Mouse (Mus musculus): ENCODE measurements at regions not wholly inside any gene's neighbourhood (a gene's known extent, or its start where the extent isn't known, plus 50 kb on each side); places are given as distances from the start of the nearest gene placed in this dataset.
A peak's percentile ranks its signal among the peaks of the same experiment; 100 is the strongest.

GRCm38 (mm10) chr4:33552856-33553255, 242.7 kb downstream of the Rngtt start:
- ATAC-seq (ENCODE audit: insufficient read depth) (no peak), DNase-seq (ENCODE audit: low read depth in 3 of 3, low spot score in 3 of 3) (no peak)
- no peak overlapping the region for H3K4me2 ChIP-seq (ENCODE audit: low read depth)
- TF ChIP-seq CTCF (IDR thresholded peaks at IDR 0.05; ENCODE audit: low read depth): no peak
- TF ChIP-seq EP300 (IDR thresholded peaks at IDR 0.05; ENCODE audit: low read depth): no peak
- H3K36me3 ChIP-seq (replicated peaks; ENCODE audit: control insufficient read depth, insufficient read depth, low read depth): no peaks in the 10 kb centered on the region
- no peak overlapping the region for H3K4me3 ChIP-seq (ENCODE audit: insufficient read depth in 1 of 2, low read depth in 2 of 2, low read length in 2 of 2)
- H3K4me1 ChIP-seq (replicated peaks; ENCODE audit: control insufficient read depth in 2 of 2, insufficient read depth in 2 of 2, low read length in 1 of 2): no peaks in the 10 kb centered on the region
- 67% methylated on average over 9 of the region's 9 CpGs for WGBS (ENCODE audit: insufficient replicate concordance)
- no peak overlapping the region for H3K9ac ChIP-seq (replicated peaks)
- no peak overlapping the region for H3K27ac ChIP-seq
- no peaks in the 10 kb centered on the region for H3K9me3 ChIP-seq (ENCODE audit: control insufficient read depth, low read length)
- peaks cover 4% of the 10 kb centered on the region for H3K27me3 ChIP-seq (ENCODE audit: control insufficient read depth, insufficient read depth, low read length)

- Histone ChIP-seq H3K4me2 (ENCODE audit: low read depth) (no peak overlapping the region), H3K27ac (no peak overlapping the region), H3K9me3 (ENCODE audit: control insufficient read depth, low read length) (no peaks in the 10 kb centered on the region), H3K9ac (replicated peaks) (no peak overlapping the region), H3K36me3 (replicated peaks; ENCODE audit: control insufficient read depth, insufficient read depth, low read depth) (no peaks in the 10 kb centered on the region), H3K4me1 (replicated peaks; ENCODE audit: control insufficient read depth in 2 of 2, insufficient read depth in 2 of 2, low read length in 1 of 2) (no peaks in the 10 kb centered on the region), H3K27me3 (ENCODE audit: control insufficient read depth, insufficient read depth, low read length) (peaks cover 4% of the 10 kb centered on the region), H3K4me3 (ENCODE audit: insufficient read depth in 1 of 2, low read depth in 2 of 2, low read length in 2 of 2) (no peak overlapping the region)
- ATAC-seq (ENCODE audit: insufficient read depth) (no peak), DNase-seq (ENCODE audit: low read depth in 3 of 3, low spot score in 3 of 3) (no peak)
- 34% methylated on average over 6 of the region's 6 CpGs for WGBS (ENCODE audit: insufficient replicate concordance)
- no peak for TF ChIP-seq CTCF (IDR thresholded peaks at IDR 0.05; ENCODE audit: low read depth)
- TF ChIP-seq EP300 (IDR thresholded peaks at IDR 0.05; ENCODE audit: low read depth): no peak
These were observed 244.5 kb downstream of the Rngtt start for GRCm38 (mm10) chr4:33554606-33555005.

- no peak for ATAC-seq (ENCODE audit: insufficient read depth)
- Histone ChIP-seq H3K9ac (replicated peaks) (no peak overlapping the region), H3K27me3 (ENCODE audit: control insufficient read depth, insufficient read depth, low read length) (peaks cover 4% of the 10 kb centered on the region), H3K4me1 (replicated peaks; ENCODE audit: control insufficient read depth in 2 of 2, insufficient read depth in 2 of 2, low read length in 1 of 2) (no peaks in the 10 kb centered on the region), H3K27ac (no peak overlapping the region), H3K9me3 (ENCODE audit: control insufficient read depth, low read length) (no peaks in the 10 kb centered on the region), H3K4me3 (ENCODE audit: insufficient read depth in 1 of 2, low read depth in 2 of 2, low read length in 2 of 2) (no peak overlapping the region), H3K36me3 (replicated peaks; ENCODE audit: control insufficient read depth, insufficient read depth, low read depth) (no peaks in the 10 kb centered on the region), H3K4me2 (ENCODE audit: low read depth) (no peak overlapping the region)
- no peak for DNase-seq (ENCODE audit: low read depth in 3 of 3, low spot score in 3 of 3)
- no peak for TF ChIP-seq CTCF (IDR thresholded peaks at IDR 0.05; ENCODE audit: low read depth)
- TF ChIP-seq EP300 (IDR thresholded peaks at IDR 0.05; ENCODE audit: low read depth): no peak
- 22% methylated on average over 14 of the region's 14 CpGs for WGBS (ENCODE audit: insufficient replicate concordance)
These were observed 245.3 kb downstream of the Rngtt start for GRCm38 (mm10) chr4:33555231-33555933.

GRCm38 (mm10) chr4:33555966-33556365, 245.9 kb downstream of the Rngtt start:
- Histone ChIP-seq H3K4me2 (ENCODE audit: low read depth) (no peak overlapping the region), H3K4me3 (ENCODE audit: insufficient read depth in 1 of 2, low read depth in 2 of 2, low read length in 2 of 2) (no peak overlapping the region), H3K36me3 (replicated peaks; ENCODE audit: control insufficient read depth, insufficient read depth, low read depth) (no peaks in the 10 kb centered on the region), H3K9me3 (ENCODE audit: control insufficient read depth, low read length) (no peaks in the 10 kb centered on the region), H3K4me1 (replicated peaks; ENCODE audit: control insufficient read depth in 2 of 2, insufficient read depth in 2 of 2, low read length in 1 of 2) (no peaks in the 10 kb centered on the region), H3K27ac (no peak overlapping the region), H3K9ac (replicated peaks) (no peak overlapping the region), H3K27me3 (ENCODE audit: control insufficient read depth, insufficient read depth, low read length) (peaks cover 4% of the 10 kb centered on the region)
- DNase-seq (ENCODE audit: low read depth in 3 of 3, low spot score in 3 of 3) (no peak), ATAC-seq (ENCODE audit: insufficient read depth) (no peak)
- WGBS (ENCODE audit: insufficient replicate concordance): 58% methylated on average over 12 of the region's 12 CpGs
- TF ChIP-seq CTCF (IDR thresholded peaks at IDR 0.05; ENCODE audit: low read depth) (no peak), EP300 (IDR thresholded peaks at IDR 0.05; ENCODE audit: low read depth) (no peak)

- no peak for ATAC-seq (ENCODE audit: insufficient read depth)
- no peak overlapping the region for H3K4me3 ChIP-seq (ENCODE audit: insufficient read depth in 1 of 2, low read depth in 2 of 2, low read length in 2 of 2)
- H3K9ac ChIP-seq (replicated peaks): no peak overlapping the region
- no peak for TF ChIP-seq EP300 (IDR thresholded peaks at IDR 0.05; ENCODE audit: low read depth)
- peak; percentile 60 for TF ChIP-seq CTCF (IDR thresholded peaks at IDR 0.05; ENCODE audit: low read depth)
- peaks cover 4% of the 10 kb centered on the region for H3K27me3 ChIP-seq (ENCODE audit: control insufficient read depth, insufficient read depth, low read length)
- H3K36me3 ChIP-seq (replicated peaks; ENCODE audit: control insufficient read depth, insufficient read depth, low read depth): no peaks in the 10 kb centered on the region
- no peaks in the 10 kb centered on the region for H3K4me1 ChIP-seq (replicated peaks; ENCODE audit: control insufficient read depth in 2 of 2, insufficient read depth in 2 of 2, low read length in 1 of 2)
- no peak overlapping the region for H3K4me2 ChIP-seq (ENCODE audit: low read depth)
- H3K27ac ChIP-seq: no peak overlapping the region
- DNase-seq (ENCODE audit: low read depth in 3 of 3, low spot score in 3 of 3): no peak
- WGBS (ENCODE audit: insufficient replicate concordance): 54% methylated on average over 12 of the region's 12 CpGs
- H3K9me3 ChIP-seq (ENCODE audit: control insufficient read depth, low read length): no peaks in the 10 kb centered on the region
These were observed 246.8 kb downstream of the Rngtt start for GRCm38 (mm10) chr4:33556661-33557540.
